Mouse (Mus musculus): ENCODE results near the gene Sugp2.

- TF ChIP-seq CTCF (conservative IDR thresholded peaks at IDR 0.05; ENCODE audit: low read length) (0 out of 2 replicates have a peak, but pooled peaks have one; percentile 13), NANOG (IDR thresholded peaks at IDR 0.05; ENCODE audit: borderline replicate concordance, low read length) (no peak), POU5F1 (IDR thresholded peaks at IDR 0.05; ENCODE audit: borderline replicate concordance, low read length) (no peak)
These were observed 48.6 kb downstream of the Sugp2 start, which contains the start of gene Homer3 for GRCm38 (mm10) chr8:70282603-70283135.

All from E14TG2a.4 (cell line).